Mouse (Mus musculus): ENCODE data around the gene Irf2bpl. TPM values are rescaled to one million over a fixed set of nuclear protein-coding genes. Genes with fewer than 3 reads are reported as not detected.

The Irf2bpl gene
- total RNA-seq, 4 experiments from 2014 or later = 60.7 to 74.9 (median 68.5) TPM

- no peak for DNase-seq (ENCODE audit: low spot score in 2 of 2)
Observed at GRCm38 (mm10) chr12:86899461-86900179, 15.0 kb upstream of the Irf2bpl start.

GRCm38 (mm10) chr12:86898448-86898847 is 13.8 kb upstream of the Irf2bpl start:
- no peak for DNase-seq (ENCODE audit: low spot score in 2 of 2)

- no peak for DNase-seq (ENCODE audit: low spot score in 2 of 2)
Observed at GRCm38 (mm10) chr12:86897769-86898273, 13.2 kb upstream of the Irf2bpl start.

- no peak for DNase-seq (ENCODE audit: low spot score in 2 of 2)
Observed at GRCm38 (mm10) chr12:86896921-86897512, 12.4 kb upstream of the Irf2bpl start.

- DNase-seq (ENCODE audit: low spot score in 2 of 2) = no peak
Observed at GRCm38 (mm10) chr12:86896441-86896890, 11.9 kb upstream of the Irf2bpl start.

GRCm38 (mm10) chr12:86895703-86896409 is 11.3 kb upstream of the Irf2bpl start:
- DNase-seq (ENCODE audit: low spot score in 2 of 2) = no peak

- no peak for DNase-seq (ENCODE audit: low spot score in 2 of 2)
Observed at GRCm38 (mm10) chr12:86894841-86895428, 10.3 kb upstream of the Irf2bpl start.

GRCm38 (mm10) chr12:86894184-86894839 is 9.7 kb upstream of the Irf2bpl start:
- peak; percentile 96 to 98 for DNase-seq (ENCODE audit: low spot score in 2 of 2)

GRCm38 (mm10) chr12:86893326-86894183 is 9.0 kb upstream of the Irf2bpl start:
- no peak for DNase-seq (ENCODE audit: low spot score in 2 of 2)

GRCm38 (mm10) chr12:86892711-86893311 is 8.2 kb upstream of the Irf2bpl start:
- DNase-seq (ENCODE audit: low spot score in 2 of 2) = no peak

- no peak for DNase-seq (ENCODE audit: low spot score in 2 of 2)
Observed at GRCm38 (mm10) chr12:86891786-86892702, 7.4 kb upstream of the Irf2bpl start.

GRCm38 (mm10) chr12:86891454-86891785 is 6.8 kb upstream of the Irf2bpl start:
- no peak for DNase-seq (ENCODE audit: low spot score in 2 of 2)

- DNase-seq (ENCODE audit: low spot score in 2 of 2) = no peak
Observed at GRCm38 (mm10) chr12:86890796-86891301, 6.3 kb upstream of the Irf2bpl start.

GRCm38 (mm10) chr12:86890091-86890720 is 5.6 kb upstream of the Irf2bpl start:
- no peak for DNase-seq (ENCODE audit: low spot score in 2 of 2)

- DNase-seq (ENCODE audit: low spot score in 2 of 2) = no peak
Observed at GRCm38 (mm10) chr12:86889103-86889644, 4.6 kb upstream of the Irf2bpl start.

GRCm38 (mm10) chr12:86888130-86889069 is 3.8 kb upstream of the Irf2bpl start:
- peak in 1 of 2 experiments; percentile 73 for DNase-seq (ENCODE audit: low spot score in 2 of 2)

Measured in left cerebral cortex, adult 8-10 months (tissue).